Mouse (Mus musculus): Measurements from ENCODE around the gene Acot1. TPM values are rescaled to one million over a fixed set of nuclear protein-coding genes. Genes with fewer than 3 reads are reported as not detected.
"Not testable (repeated sequence)": the region's sequence is repeated elsewhere in the genome, so short reads cannot be mapped to it uniquely, and the experiment has no call there.

Acot1 gene
- total RNA-seq, 2 experiments from 2014 or later, result 39.0 to 51.3 TPM

DNA sequence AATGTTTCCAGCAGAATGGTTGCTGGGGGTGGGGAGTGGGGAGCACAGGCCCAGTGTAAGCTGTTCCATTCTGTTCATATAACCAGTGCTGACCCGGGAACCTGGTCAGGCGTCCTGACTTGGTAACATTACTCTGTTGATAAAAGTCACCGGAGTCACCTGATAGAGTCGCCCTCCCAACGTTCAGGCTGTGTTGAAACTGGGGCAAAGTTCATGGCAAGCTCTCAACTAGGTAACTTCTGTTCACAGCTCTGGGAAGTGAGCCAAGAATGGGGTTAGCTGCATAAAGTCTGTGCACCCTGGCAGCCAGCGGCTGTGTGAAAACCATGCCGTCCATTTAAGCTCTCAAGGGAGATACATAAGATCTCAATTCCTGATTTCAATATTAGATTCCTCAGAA is 11.2 kb downstream of the Acot1 start:
- DNase-seq, result peak; percentile 86 to 89

DNA sequence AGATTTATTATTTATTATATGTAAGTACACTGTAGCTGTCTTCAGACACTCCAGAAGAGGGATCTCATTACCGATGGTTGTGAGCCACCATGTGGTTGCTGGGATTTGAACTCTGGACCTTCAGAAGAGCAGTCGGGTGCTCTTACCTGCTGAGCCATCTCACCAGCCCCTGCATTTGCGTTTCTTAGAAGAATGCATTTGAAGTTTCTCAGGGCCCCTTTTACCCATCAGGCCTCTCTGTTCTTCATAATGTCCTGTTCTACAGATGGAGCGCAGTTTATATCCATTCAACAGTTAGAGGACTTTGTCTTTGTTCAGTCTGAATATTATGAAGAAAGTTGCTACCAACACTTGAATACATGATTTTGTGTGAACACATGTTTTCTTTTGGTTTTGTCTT is 13.0 kb downstream of the Acot1 start:
- not testable (repeated sequence) for DNase-seq

DNA sequence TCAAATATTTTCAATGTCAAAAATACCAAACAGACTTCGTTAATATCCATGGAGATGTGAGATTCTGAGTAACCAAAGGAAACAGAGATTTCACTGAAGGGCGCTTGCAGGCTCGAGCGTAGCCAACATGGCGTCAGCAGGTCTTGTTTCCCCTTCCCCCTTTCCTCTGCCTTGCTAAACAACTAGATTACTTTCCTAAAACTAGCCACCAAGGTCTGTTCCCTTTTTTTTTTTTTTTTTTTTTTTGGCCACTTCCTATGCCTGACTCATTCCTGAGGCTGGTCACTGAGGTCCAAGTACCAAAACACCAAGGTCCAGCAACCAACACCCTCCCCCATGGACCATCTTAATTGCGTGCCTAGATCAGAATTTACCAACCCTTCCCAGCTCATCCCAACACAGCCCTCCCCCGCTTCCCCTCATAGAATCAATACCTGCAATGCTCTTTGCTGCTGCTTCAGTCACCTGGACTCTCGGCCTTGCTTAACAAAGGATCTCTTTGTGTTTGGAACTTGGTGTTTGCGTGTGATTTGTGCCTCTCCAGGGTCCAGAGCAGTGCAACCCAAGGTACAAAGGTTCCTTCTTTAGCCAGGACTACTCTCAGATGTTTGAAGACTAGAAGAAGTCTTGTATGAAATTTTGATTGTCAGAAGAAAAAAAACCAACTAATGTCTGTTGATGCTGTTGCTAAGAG is 13.9 kb downstream of the Acot1 start:
- DNase-seq, result no peak

DNA sequence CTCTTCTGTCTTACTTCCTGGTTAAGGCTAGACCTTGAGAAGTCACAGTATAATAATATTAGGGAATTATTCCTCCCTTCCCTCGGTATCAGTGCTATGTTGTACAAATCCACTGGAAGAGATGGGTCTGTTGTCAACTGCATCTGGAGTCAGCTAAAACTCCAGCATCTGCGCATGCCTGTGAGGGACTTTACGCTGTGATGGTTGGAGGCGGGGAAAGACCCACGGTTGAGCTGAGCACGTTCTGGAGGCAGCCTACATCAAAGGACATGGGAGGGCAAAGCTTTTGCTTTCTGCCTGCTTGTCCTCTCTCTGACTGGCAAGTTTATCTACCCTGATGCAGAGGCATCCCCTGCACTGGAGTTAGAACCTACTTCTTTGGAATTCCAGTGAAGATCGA is 16.6 kb downstream of the Acot1 start:
- DNase-seq, result no peak

DNA sequence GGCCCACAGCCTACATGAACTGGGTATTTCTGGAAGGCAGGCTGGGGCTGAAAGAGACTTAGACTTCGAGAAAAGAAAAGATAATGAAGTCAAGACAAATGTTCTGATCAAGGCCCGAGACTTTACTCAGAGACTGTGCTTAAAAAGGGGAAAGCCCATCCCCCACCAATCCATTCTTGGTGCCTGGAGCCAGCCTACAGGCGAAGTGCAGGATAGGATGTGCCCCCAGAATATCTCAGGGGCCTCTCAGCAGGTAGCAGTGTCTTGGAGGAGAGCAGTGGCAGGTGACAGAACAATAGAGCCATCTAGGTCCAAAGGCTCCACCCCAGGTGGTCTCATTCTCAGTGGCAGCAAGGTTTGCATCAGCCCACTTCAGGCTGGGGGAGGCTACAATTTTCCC is 19.0 kb downstream of the Acot1 start:
- not testable (repeated sequence) for DNase-seq

DNA sequence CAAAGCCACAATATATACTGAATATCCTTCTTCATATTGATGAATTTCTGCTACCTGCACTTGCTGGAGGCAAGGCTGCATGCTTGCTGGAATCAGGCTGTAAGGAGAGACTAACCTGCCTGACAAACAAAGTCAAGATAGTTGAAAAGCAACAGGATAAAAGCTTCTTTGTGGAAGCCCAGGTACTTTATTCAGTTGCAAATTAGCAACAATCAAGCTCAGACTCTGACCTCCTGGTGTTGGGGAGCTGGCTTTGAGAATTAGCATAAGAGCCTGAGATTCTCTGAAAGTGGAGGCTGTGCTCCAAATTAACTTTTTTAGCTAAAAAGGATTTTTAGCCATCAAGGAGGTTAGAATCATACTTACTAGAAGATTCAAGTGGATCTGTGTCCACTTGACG is 19.8 kb downstream of the Acot1 start:
- DNase-seq, result not testable (repeated sequence)

DNA sequence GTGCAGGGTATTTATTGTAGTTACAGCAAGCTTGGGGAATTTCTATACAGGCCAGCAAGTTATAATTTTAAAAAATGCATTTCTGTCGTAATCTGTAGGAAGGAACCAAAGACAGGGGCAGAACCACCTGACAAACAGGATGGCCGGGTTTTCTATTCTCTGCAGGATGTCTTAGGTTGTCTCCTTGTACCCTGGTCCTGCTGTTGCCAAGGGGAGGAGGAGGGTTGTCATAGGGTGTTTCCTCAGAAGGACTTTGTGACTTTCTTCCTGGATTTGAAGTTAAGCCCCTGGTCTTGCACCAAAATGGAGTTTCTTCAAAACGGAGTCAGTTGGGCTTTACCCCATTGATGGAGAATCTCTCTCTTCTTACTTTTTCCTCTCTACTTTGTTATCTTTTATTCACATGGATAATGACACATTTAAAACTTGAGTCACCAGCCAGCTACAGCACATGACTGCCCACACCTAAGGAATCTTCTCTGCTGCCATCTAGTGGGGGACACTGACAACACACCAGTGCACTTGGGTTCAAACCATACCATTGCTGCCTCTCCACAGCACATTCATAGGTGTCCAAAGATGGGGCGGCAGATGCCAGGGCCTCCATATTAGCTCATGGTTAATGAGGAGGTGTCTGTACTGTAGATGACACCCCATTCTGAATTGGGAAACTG is 21.5 kb downstream of the Acot1 start:
- peak; percentile 82 to 92 for DNase-seq

DNA sequence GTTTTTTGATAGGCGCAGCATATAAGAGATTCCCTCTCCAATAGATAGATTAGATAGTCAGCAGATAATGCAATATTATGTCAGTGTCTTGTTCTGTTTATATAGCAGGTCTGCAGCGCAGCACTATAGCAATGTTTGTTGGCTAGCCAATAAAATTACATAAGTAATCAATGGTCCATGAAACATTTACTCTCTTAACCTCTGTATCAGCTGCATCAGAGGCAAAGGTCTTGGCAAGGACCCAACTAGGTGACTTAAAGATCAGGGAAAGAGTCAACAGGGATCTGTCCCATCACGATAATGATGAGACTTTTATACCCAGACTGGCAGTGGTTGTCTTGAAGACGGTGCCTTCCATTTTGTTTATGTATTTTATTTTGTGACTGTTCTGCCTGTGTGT is 23.6 kb downstream of the Acot1 start:
- no peak for DNase-seq

DNA sequence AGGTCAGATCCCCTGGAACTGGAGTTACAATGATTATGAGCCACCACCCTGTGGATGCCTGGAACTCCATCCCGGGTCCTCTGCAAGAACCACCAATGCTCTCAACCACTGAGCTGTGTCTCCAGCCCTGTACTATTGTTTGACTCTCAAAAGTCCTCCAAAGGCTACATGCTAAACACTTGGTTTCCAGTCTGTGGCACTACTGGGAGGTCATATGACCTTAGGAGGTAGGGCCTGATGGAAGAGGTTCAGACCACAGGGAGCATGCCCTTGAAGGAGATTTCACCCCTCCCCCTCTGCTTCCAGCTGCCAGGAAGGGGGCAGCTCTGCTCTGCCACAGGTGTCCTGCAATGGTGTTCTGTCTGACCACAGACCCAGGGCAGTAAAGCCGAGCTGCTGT is 24.0 kb downstream of the Acot1 start:
- not testable (repeated sequence) for DNase-seq

DNA sequence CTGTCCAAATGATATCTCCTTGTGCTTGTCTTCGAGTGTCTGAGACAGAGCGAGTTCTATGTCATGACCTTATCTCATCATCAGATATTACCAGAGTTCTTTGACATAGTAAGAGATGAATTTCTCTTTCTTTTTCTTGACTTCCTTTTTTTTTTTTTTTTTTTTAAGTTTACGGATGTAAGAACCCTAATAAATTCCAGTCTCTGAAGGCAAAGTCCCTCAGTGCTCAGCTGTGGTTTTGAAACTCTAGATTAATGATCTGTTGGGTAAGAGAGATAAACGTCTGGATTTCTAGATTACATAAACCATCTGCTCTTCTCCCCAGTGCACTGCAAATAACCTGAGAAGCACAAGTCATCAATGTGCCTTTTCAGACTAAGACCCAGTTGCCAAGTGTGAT is 24.8 kb downstream of the Acot1 start:
- DNase-seq, result no peak

DNA sequence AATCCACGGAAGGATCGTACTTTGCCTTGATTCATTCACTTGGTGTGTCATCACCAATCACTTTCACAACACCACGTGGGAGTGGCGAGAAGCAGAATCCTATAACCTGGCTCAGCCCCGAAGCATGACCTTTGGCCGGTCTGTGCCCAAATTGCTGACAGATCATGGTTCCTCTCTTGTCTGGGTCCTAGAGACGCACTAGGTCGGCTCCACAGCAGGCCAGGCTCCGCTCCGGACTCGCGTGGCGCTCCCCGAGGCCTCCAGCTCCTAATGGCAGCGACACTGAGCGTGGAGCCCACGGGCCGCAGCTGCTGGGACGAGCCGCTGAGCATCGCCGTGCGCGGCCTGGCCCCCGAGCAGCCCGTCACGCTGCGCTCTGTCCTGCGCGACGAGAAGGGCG is 29.0 kb downstream of the Acot1 start, which contains the start of gene Acot4:
TSS of gene Acot4 (plus strand) at position 139 of the 400 bp plus-strand sequence.
- DNase-seq, result peak in 1 of 2 experiments; percentile 22

DNA sequence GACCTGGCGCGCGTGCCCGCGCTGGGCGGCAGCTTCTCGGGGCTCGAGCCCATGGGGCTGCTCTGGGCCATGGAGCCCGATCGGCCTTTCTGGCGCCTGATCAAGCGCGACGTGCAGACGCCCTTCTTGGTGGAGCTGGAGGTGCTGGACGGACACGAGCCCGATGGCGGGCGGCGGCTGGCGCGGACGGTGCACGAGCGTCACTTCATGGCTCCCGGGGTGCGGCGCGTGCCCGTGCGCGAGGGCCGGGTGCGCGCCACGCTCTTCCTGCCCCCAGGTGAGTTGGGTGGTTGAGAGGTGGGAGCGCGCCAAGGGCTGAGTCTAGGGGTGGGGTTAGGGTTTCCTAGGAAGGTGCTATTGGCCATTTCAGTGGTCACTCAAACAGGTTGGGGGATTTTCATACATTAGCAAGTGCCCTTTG is 29.4 kb downstream of the Acot1 start, which contains the start of gene Gm49366:
TSS of gene Gm49366 (plus strand) at position 245 of the 421 bp plus-strand sequence.
- DNase-seq, result peak; percentile 13 to 36

DNA sequence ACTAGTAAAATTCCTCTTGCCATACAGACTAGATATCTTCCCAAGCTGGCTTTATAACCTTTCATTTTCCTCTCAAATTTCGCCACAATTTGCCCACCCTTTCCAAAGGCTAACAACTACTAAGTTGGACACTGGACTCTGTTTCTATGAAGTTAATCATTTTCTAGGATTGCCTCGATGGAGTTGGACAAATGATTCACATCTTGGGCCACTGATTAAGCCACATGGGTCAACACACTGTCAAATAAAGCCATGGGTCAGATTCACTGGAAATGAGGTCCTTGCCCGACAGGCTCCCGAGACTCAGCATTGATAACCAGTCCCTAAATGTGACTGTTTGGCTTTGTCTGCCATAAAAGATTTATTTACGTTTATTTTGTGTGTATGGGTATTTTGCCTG is 33.0 kb downstream of the Acot1 start:
- no peak for DNase-seq

DNA sequence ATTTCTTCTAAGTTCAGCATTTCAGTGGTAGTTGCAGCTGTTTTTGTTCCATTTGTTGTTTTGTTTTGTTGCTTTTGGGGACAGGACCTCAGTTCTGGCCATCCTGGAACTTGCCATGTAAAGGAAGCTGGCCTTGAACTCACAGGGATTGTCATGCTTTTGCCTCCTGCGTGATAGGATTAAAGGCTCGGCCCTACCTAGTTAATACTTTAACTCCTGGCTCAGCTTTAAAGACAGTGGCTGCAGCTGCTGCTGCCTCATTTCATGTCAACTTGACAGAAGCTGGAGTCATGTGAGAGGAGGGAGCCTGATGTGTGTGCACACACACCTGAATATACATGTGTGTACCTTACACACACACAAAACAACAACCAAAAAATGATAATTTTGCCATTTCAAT is 34.8 kb downstream of the Acot1 start:
- no peak for DNase-seq

DNA sequence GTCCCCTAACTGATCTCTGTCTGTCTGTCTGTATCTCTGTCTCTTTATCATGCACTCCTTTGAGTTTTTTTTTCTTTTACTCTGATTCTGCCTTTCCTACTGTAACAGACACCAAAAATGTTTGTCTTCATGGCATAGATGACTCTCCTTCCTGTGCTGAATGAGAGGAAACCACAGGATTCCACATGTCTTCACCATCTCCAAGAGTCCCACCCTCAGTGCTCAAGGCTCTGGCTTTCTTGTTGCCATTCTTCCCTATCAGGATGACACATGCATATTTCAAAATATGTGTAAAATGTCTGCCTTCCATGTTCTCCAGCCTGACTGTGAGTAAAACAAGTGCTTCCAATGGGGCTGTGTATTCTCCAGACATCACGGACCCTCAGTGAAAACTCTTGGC is 37.6 kb downstream of the Acot1 start:
- no peak for DNase-seq

DNA sequence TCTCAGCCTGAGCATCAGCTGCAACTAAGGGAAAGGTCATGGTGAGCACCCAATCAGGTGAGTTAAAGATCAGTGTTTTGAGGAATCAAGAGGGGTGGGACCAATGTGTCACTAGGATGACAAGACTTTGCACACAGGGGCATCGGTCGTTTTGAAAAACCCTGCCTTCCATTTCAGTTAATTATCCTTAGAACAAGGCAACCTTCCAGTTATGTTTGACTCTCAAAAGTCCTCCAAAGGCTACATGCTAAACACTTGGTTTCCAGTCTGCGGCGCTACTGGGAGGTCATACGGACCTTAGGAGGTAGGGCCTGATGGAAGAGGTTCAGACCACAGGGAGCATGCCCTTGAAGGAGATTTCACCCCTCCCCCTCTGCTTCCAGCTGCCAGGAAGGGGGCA is 41.5 kb downstream of the Acot1 start:
- not testable (repeated sequence) for DNase-seq

DNA sequence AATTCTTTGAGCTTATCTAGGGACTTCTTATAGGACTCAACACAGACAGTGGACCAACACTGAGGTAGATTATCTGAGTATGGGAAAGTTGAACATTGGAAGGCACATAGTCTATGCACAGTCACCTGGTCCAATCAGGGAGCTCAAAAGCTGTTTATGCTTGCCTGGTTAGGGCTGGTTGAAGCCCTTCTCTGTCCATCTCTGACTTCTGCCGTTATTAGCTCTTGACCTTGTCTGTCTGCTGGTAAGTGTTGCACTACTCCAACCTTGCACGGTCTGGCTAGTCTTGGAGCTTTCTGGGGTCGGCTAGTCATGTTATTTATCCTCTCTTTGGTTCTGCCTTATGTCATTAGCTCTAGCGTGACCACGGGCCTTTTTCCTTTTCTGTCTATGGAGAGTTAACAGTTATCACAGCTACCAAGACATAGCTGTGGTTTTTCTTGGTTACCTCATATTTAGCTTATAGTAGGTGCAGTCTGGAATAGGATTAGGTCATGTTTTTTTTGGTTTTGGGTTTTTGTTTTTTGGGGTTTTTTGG is 42.7 kb downstream of the Acot1 start, which contains the start of gene Acot3:
TSS of gene Acot3 (plus strand) at position 208 of the 538 bp plus-strand sequence.
- DNase-seq, result no peak

DNA sequence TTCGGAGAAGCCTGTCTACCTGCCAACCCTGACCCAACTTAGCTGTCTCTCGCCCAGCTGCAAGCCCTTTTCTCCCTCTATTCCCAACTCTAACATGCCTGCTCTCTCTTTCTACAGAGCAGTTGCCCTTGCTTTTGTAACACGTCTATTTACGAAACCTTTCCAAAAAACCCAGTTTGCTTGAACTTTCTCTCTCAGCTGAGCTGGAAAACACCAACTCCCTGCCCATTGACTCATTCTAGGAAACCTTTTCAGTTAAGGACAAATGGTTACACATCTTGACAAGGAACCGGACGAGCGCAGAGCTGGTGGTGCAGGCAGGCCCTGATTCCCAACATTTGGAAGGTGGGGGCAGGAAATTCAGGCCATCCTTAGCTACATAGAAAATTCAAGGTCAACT is 43.3 kb downstream of the Acot1 start:
- DNase-seq, result no peak

DNA sequence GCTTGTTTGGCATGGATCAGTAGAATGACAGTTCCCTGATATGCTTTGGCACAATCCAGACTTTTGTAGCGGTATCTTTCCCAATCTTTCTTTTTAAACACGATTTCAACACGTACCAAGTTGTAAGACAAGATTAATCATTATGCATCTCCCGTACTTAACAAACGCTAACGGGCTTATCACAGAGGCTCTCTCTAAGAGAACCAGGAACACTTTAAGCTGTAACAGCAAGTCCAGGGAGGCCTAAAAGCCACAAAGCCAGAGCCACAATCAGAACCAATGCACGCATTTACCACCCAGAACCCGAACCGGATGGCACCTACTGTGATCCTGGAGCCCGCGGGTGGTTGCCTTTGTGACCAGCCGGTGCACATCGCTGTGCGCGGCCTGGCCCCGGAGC is 43.9 kb downstream of the Acot1 start:
- DNase-seq, result no peak

DNA sequence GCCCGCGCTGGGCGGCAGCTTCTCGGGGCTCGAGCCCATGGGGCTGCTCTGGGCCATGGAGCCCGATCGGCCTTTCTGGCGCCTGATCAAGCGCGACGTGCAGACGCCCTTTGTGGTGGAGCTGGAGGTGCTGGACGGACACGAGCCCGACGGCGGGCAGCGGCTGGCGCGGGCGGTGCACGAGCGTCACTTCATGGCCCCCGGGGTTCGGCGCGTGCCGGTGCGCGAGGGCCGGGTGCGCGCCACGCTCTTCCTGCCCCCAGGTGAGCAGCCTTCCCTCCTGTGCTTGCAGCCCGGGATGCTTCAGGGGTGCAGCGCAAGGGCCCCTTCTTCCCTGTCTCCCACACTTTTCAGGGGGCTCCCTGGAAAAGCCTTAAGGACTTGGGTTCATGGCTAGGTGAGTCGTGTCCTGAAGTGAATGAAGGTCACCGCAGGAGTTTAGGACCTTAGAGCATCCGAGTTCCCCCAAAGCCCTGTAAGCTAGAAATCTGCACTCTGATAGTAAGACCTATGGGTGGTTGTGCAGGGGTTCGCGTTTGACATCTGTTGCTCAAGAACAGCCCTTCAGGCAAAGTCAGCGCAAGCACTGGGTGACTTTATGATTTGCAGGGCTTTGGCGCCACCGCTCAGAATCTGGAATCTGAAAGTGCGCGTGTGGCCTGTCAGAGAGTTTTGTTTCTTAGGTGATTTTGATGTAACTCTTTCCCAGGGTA is 44.5 kb downstream of the Acot1 start:
- DNase-seq, result peak; percentile 6 to 28

DNA sequence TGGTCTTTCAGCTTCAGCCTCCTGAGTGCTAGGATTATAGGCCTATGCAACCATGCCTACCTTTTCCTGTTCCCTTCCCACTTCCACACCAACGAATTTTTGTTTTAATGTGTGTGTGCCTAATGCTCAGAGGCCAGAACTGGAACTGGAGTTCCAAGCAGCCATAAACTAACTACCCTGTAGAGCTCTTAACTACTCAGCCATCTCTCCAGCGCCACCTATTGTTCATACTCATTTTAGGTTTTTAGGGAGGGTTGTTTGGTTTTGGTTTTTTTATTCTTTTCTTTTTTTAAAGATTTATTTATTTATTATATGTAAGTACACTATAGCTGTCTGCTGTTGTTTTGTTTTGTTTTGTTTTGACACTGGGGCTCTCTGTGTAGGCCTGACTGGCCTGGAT is 51.7 kb downstream of the Acot1 start:
- peak; percentile 14 to 58 for DNase-seq

DNA sequence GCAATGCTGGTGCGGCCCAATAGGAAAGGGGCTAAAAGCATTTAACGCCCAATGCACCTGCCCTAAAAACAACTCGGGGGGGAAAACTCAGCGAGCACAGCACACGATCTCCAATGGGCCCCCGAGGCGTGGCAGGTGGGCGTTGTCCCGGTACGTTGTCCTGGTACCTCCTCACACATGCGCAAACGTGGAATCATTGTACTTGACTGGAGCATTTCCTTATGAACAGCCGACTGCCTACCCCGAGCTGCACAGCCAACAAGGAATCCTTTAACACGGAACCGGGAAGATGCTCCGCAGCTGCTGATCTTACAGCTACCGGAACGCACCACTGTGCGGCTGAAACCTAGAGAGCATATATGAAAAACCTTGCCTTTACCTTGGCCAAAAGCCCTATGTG is 53.0 kb downstream of the Acot1 start:
- no peak for DNase-seq

DNA sequence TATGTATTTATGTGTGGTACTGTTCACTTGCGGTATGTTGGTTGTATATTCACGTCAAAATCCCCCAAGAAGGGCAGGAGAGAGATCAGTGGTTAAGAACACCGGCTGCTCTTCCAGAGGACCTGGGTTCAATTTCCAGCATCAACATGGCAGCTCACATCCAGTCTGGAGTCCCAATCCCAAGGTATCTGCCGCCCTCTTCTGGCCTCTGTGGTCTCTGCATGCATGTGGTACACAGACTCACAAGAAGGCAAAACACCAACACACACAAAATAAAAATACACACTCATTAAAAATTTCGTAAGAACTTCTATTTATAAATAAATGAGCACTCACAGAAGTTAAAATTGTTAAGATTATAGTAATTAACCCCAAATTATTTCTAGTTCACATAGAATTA is 53.9 kb downstream of the Acot1 start:
- peak in 1 of 2 experiments; percentile 23 for DNase-seq

Data from heart, adult 18-20 months (tissue).